Comparison of ENCODE assay signal across 10 mouse cellular contexts in the genomic region with DNA sequence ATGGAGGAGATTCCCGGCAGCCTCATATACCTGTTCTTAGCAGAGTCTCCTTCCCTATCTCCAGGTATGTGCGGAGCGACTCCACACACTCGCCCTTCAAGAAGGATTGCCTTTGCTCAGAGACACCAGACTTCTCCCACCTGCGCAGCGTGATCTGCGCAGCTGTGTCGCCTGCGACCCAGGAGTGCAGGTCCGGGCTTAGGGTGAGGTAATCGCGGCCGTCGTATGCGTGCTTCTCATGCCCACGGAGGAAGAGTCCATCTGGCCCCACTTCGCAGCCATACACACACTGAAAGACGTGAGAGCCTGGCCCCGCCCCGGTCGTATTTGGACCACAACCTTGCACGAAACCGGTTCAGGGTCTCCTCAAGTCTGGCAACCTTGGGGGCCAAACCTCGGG. TPM values are rescaled to one million over a fixed set of nuclear protein-coding genes. Genes with fewer than 3 reads are reported as not detected.
DNase-seq lines count a peak whose midpoint lies in the region; ATAC-seq lines count a peak whose summit lies in the region.
"Had no signal": no experiment of that assay in that cellular context is flagged by ENCODE, and none has a peak within 500 bp of the region (broad histone marks: within the 10 kb centered on the region; RNA-seq: fewer than 3 reads in every experiment).

No protein-coding gene starts in this region.

- H3K27ac ChIP-seq in liver, embryonic 11.5 days (ENCODE audit: low read depth, low read length), result no peak overlapping the region
- H3K27ac ChIP-seq in liver, embryonic 12.5 days, result no peak overlapping the region
- H3K27ac ChIP-seq in embryonic facial prominence, embryonic 15.5 days (replicated peaks), result no peak overlapping the region
- no peak overlapping the region for H3K27ac ChIP-seq in intestine, embryonic 14.5 days (ENCODE audit: low read depth)
- no peak overlapping the region for H3K27ac ChIP-seq in neural tube, embryonic 14.5 days (ENCODE audit: low read depth, low read length)

- 7% methylated on average over 24 of the region's 24 CpGs for WGBS in liver, embryonic 11.5 days
- WGBS in liver, embryonic 12.5 days (ENCODE audit: insufficient replicate concordance), result 8% methylated on average over 24 of the region's 24 CpGs
- WGBS in embryonic facial prominence, embryonic 15.5 days, result 5% methylated on average over 24 of the region's 24 CpGs
- WGBS in intestine, embryonic 14.5 days, result 7% methylated on average over 24 of the region's 24 CpGs
- WGBS in neural tube, embryonic 14.5 days, result 10% methylated on average over 24 of the region's 24 CpGs

- H3K4me3 ChIP-seq in liver, embryonic 11.5 days (ENCODE audit: low read depth, low read length), result no peak overlapping the region
- no peak overlapping the region for H3K4me3 ChIP-seq in liver, embryonic 12.5 days
- peak overlapping the region; percentile 11; the same call in 1 of the 2 replicates for H3K4me3 ChIP-seq in embryonic facial prominence, embryonic 15.5 days (replicated peaks)
- H3K4me3 ChIP-seq in intestine, embryonic 14.5 days (ENCODE audit: low read depth, low read length), result no peak overlapping the region
- H3K4me3 ChIP-seq in neural tube, embryonic 14.5 days (ENCODE audit: low read depth, low read length), result no peak overlapping the region; the same call in 1 of the 2 replicates

- no peaks in the 10 kb centered on the region for H3K36me3 ChIP-seq in liver, embryonic 11.5 days (ENCODE audit: control insufficient read depth, insufficient read depth, low read length)
- no peaks in the 10 kb centered on the region for H3K36me3 ChIP-seq in liver, embryonic 12.5 days
- no peaks in the 10 kb centered on the region for H3K36me3 ChIP-seq in embryonic facial prominence, embryonic 15.5 days
- no peaks in the 10 kb centered on the region for H3K36me3 ChIP-seq in intestine, embryonic 14.5 days (ENCODE audit: control insufficient read depth, insufficient read depth, low read length)
- H3K36me3 ChIP-seq in neural tube, embryonic 14.5 days (ENCODE audit: control insufficient read depth, insufficient read depth, low read length), result no peaks in the 10 kb centered on the region

- H3K9ac ChIP-seq in liver, embryonic 11.5 days (ENCODE audit: low read depth, low read length), result no peak overlapping the region
- no peak overlapping the region for H3K9ac ChIP-seq in liver, embryonic 12.5 days
- H3K9ac ChIP-seq in embryonic facial prominence, embryonic 15.5 days, result no peak overlapping the region
- H3K9ac ChIP-seq in intestine, embryonic 14.5 days (ENCODE audit: low read length), result no peak overlapping the region
- H3K9ac ChIP-seq in neural tube, embryonic 14.5 days (replicated peaks; ENCODE audit: low read depth, low read length), result no peak overlapping the region

- H3K4me2 ChIP-seq in liver, embryonic 11.5 days, result 0 out of 2 replicates have a peak overlapping the region, but pooled peaks have one; percentile 12
- no peak overlapping the region for H3K4me2 ChIP-seq in liver, embryonic 12.5 days
- peak overlapping the region; percentile 27; the same call in 1 of the 2 replicates for H3K4me2 ChIP-seq in embryonic facial prominence, embryonic 15.5 days (replicated peaks)
- peak overlapping the region; percentile 33 for H3K4me2 ChIP-seq in intestine, embryonic 14.5 days (ENCODE audit: low read length)
- 0 out of 2 replicates have a peak overlapping the region, but pooled peaks have one; percentile 12 for H3K4me2 ChIP-seq in neural tube, embryonic 14.5 days (ENCODE audit: low read depth, low read length)

- H3K9me3 ChIP-seq in liver, embryonic 11.5 days (ENCODE audit: control insufficient read depth, low read length), result no peaks in the 10 kb centered on the region
- H3K9me3 ChIP-seq in liver, embryonic 12.5 days (replicated peaks), result no peaks in the 10 kb centered on the region
- H3K9me3 ChIP-seq in embryonic facial prominence, embryonic 15.5 days (replicated peaks), result no peaks in the 10 kb centered on the region
- no peaks in the 10 kb centered on the region for H3K9me3 ChIP-seq in intestine, embryonic 14.5 days (ENCODE audit: control insufficient read depth, low read length)
- no peaks in the 10 kb centered on the region for H3K9me3 ChIP-seq in neural tube, embryonic 14.5 days (ENCODE audit: control insufficient read depth, low read length)

- no peak for ATAC-seq in liver, embryonic 11.5 days (replicated peaks; ENCODE audit: low FRiP score)
- ATAC-seq in liver, embryonic 12.5 days, result no peak
- no peak for ATAC-seq in embryonic facial prominence, embryonic 15.5 days (ENCODE audit: insufficient number of reproducible peaks, low FRiP score, low TSS enrichment, low read depth)
- peak; percentile 55 for ATAC-seq in intestine, embryonic 14.5 days (replicated peaks; ENCODE audit: low FRiP score, low TSS enrichment, low read depth)
- peak; percentile 44; the same call in 1 of the 2 replicates for ATAC-seq in neural tube, embryonic 14.5 days (ENCODE audit: low read depth)
- no peak for ATAC-seq in cerebellum, adult (ENCODE audit: insufficient number of reproducible peaks, low FRiP score, low TSS enrichment)

- no peaks in the 10 kb centered on the region for H3K4me1 ChIP-seq in liver, embryonic 11.5 days (replicated peaks; ENCODE audit: control insufficient read depth, insufficient read depth, low read length)
- no peaks in the 10 kb centered on the region for H3K4me1 ChIP-seq in liver, embryonic 12.5 days
- H3K4me1 ChIP-seq in embryonic facial prominence, embryonic 15.5 days, result 0 out of 2 replicates have a peak, but pooled peaks cover 4% of the 10 kb centered on the region
- H3K4me1 ChIP-seq in intestine, embryonic 14.5 days (replicated peaks; ENCODE audit: control insufficient read depth, insufficient read depth, low read length), result no peaks in the 10 kb centered on the region
- no peaks in the 10 kb centered on the region for H3K4me1 ChIP-seq in neural tube, embryonic 14.5 days (ENCODE audit: control insufficient read depth, insufficient read depth, low read length)

- DNase-seq in liver, embryonic 11.5 days (ENCODE audit: low spot score), result no peak
- DNase-seq in intestine, embryonic 14.5 days (ENCODE audit: low spot score), result no peak
- DNase-seq in layer of hippocampus, adult 8-10 months (ENCODE audit: low spot score in 2 of 2), result no peak
- DNase-seq: lung, postnatal 36 days; right cerebral cortex, postnatal 25 days had no signal

- peaks cover 27% of the 10 kb centered on the region for H3K27me3 ChIP-seq in liver, embryonic 11.5 days (replicated peaks; ENCODE audit: control insufficient read depth, insufficient read depth, low read length)
- peaks cover 40% of the 10 kb centered on the region for H3K27me3 ChIP-seq in liver, embryonic 12.5 days (replicated peaks)
- H3K27me3 ChIP-seq in embryonic facial prominence, embryonic 15.5 days, result peaks cover 27% of the 10 kb centered on the region
- H3K27me3 ChIP-seq in intestine, embryonic 14.5 days (replicated peaks; ENCODE audit: control insufficient read depth, insufficient read depth, low read length), result peaks cover 32% of the 10 kb centered on the region
- peaks cover 12% of the 10 kb centered on the region for H3K27me3 ChIP-seq in neural tube, embryonic 14.5 days (ENCODE audit: control insufficient read depth, insufficient read depth, low read length)

RNA-seq across cellular contexts. Expression of a gene that starts 0.9 kb away (rescaled TPM):
- 0.08 and 0.09 TPM in 2 replicates for polyA plus RNA-seq in liver, embryonic 11.5 days (2014; fragmentation: Nextera tagmentation; extraction: Ambion mirVana)
- polyA plus RNA-seq in liver, embryonic 12.5 days (2016; fragmentation: Nextera tagmentation; extraction: Ambion mirVana), result 0.11 TPM in 1 of 2 replicates, not detected in the other
- polyA plus RNA-seq in embryonic facial prominence, embryonic 15.5 days (2015; fragmentation: Nextera tagmentation; extraction: Ambion mirVana), result 0.67 and 0.95 TPM in 2 replicates
- polyA plus RNA-seq in intestine, embryonic 14.5 days (2014; fragmentation: Nextera tagmentation; extraction: Ambion mirVana), result 0.16 and 0.51 TPM in 2 replicates
- polyA plus RNA-seq in neural tube, embryonic 14.5 days (2014; fragmentation: Nextera tagmentation; extraction: Ambion mirVana), result 1.3 and 2.1 TPM in 2 replicates
- total RNA-seq in layer of hippocampus, adult 8-10 months (2022), result 1 to 10 TPM in 2 of 4 experiments, under 1 TPM in 2; 0.49 to 1.6 (median 0.91) TPM

RNA-seq across cellular contexts. Expression of a gene that starts 7.4 kb away (rescaled TPM):
- polyA plus RNA-seq in liver, embryonic 11.5 days (2014; fragmentation: Nextera tagmentation; extraction: Ambion mirVana), result not detected in 2 replicates
- polyA plus RNA-seq in liver, embryonic 12.5 days (2016; fragmentation: Nextera tagmentation; extraction: Ambion mirVana), result not detected in 2 replicates
- not detected in 2 replicates for polyA plus RNA-seq in embryonic facial prominence, embryonic 15.5 days (2015; fragmentation: Nextera tagmentation; extraction: Ambion mirVana)
- polyA plus RNA-seq in intestine, embryonic 14.5 days (2014; fragmentation: Nextera tagmentation; extraction: Ambion mirVana), result not detected in 2 replicates
- polyA plus RNA-seq in neural tube, embryonic 14.5 days (2014; fragmentation: Nextera tagmentation; extraction: Ambion mirVana), result 0.32 and 0.53 TPM in 2 replicates
- under 1 TPM in 1 of 4 experiments, not detected in 3; 0.47 TPM for total RNA-seq in layer of hippocampus, adult 8-10 months (2022)
- total RNA-seq: layer of hippocampus, adult 18-20 months had no signal

RNA-seq across cellular contexts. Expression of a gene that starts 12.5 kb away (rescaled TPM):
- 28.3 and 28.8 TPM in 2 replicates for polyA plus RNA-seq in liver, embryonic 11.5 days (2014; fragmentation: Nextera tagmentation; extraction: Ambion mirVana)
- 11.2 and 11.8 TPM in 2 replicates for polyA plus RNA-seq in liver, embryonic 12.5 days (2016; fragmentation: Nextera tagmentation; extraction: Ambion mirVana)
- polyA plus RNA-seq in embryonic facial prominence, embryonic 15.5 days (2015; fragmentation: Nextera tagmentation; extraction: Ambion mirVana), result 52.2 and 62.2 TPM in 2 replicates
- polyA plus RNA-seq in intestine, embryonic 14.5 days (2014; fragmentation: Nextera tagmentation; extraction: Ambion mirVana), result 78.3 and 85.0 TPM in 2 replicates
- 289 and 326 TPM in 2 replicates for polyA plus RNA-seq in neural tube, embryonic 14.5 days (2014; fragmentation: Nextera tagmentation; extraction: Ambion mirVana)
- total RNA-seq in layer of hippocampus, adult 8-10 months (2022), result 10 to 100 TPM in 2 of 4 experiments, 1 to 10 TPM in 2; 8.9 to 10.8 (median 9.8) TPM

RNA-seq across cellular contexts. Expression of a gene that starts 30.1 kb away (rescaled TPM):
- polyA plus RNA-seq in liver, embryonic 11.5 days (2014; fragmentation: Nextera tagmentation; extraction: Ambion mirVana), result 5.4 and 6.6 TPM in 2 replicates
- 3.9 and 5.2 TPM in 2 replicates for polyA plus RNA-seq in liver, embryonic 12.5 days (2016; fragmentation: Nextera tagmentation; extraction: Ambion mirVana)
- 5.7 and 5.9 TPM in 2 replicates for polyA plus RNA-seq in embryonic facial prominence, embryonic 15.5 days (2015; fragmentation: Nextera tagmentation; extraction: Ambion mirVana)
- polyA plus RNA-seq in intestine, embryonic 14.5 days (2014; fragmentation: Nextera tagmentation; extraction: Ambion mirVana), result 4.9 and 6.6 TPM in 2 replicates
- polyA plus RNA-seq in neural tube, embryonic 14.5 days (2014; fragmentation: Nextera tagmentation; extraction: Ambion mirVana), result 4.6 and 4.8 TPM in 2 replicates
- 1 to 10 TPM; 4.1 to 6.8 (median 5.8) TPM for total RNA-seq in layer of hippocampus, adult 8-10 months (2022)

RNA-seq across cellular contexts. Expression of a gene that starts 30.1 kb away (rescaled TPM):
- polyA plus RNA-seq in liver, embryonic 11.5 days (2014; fragmentation: Nextera tagmentation; extraction: Ambion mirVana), result 55.2 and 62.2 TPM in 2 replicates
- 32.7 and 33.5 TPM in 2 replicates for polyA plus RNA-seq in liver, embryonic 12.5 days (2016; fragmentation: Nextera tagmentation; extraction: Ambion mirVana)
- 94.7 and 98.6 TPM in 2 replicates for polyA plus RNA-seq in embryonic facial prominence, embryonic 15.5 days (2015; fragmentation: Nextera tagmentation; extraction: Ambion mirVana)
- 88.7 and 91.2 TPM in 2 replicates for polyA plus RNA-seq in intestine, embryonic 14.5 days (2014; fragmentation: Nextera tagmentation; extraction: Ambion mirVana)
- polyA plus RNA-seq in neural tube, embryonic 14.5 days (2014; fragmentation: Nextera tagmentation; extraction: Ambion mirVana), result 61.8 and 64.9 TPM in 2 replicates
- total RNA-seq in layer of hippocampus, adult 8-10 months (2022), result 10 to 100 TPM; 26.6 to 35.5 (median 32.2) TPM

Comparison
In these comparisons a context has a peak if more than half of its experiments do, and no peak if none do; other contexts are left out.
1. ATAC-seq: peak in intestine, embryonic 14.5 days (single experiment) and neural tube, embryonic 14.5 days (single experiment); none in liver, embryonic 11.5 days (single experiment), liver, embryonic 12.5 days (single experiment), embryonic facial prominence, embryonic 15.5 days (single experiment) and cerebellum, adult (single experiment).